ENCODE assay signal across 14 mouse cellular contexts in genomic region chrX:12014726-12015464, GRCm38 (mm10).
A peak's percentile ranks its signal among the peaks of the same experiment; 100 is the strongest.
DNase-seq lines count a peak whose midpoint lies in the region; ATAC-seq and TF ChIP-seq lines count a peak whose summit lies in the region.
"Had no signal": no experiment of that assay in that cellular context is flagged by ENCODE, and none has a peak within 500 bp of the region (broad histone marks: within the 10 kb centered on the region; RNA-seq: fewer than 3 reads in every experiment).

No protein-coding gene starts in this region.

- DNase-seq in liver, embryonic 11.5 days (ENCODE audit: low spot score) = no peak
- no peak for DNase-seq in liver
- peak; percentile 73 for DNase-seq in ZHBTc4 (ENCODE audit: low read depth, low spot score)
- DNase-seq in liver, embryonic 14.5 days (ENCODE audit: low read depth in 3 of 3, low spot score in 3 of 3) = no peak
- DNase-seq in thymus, adult 2 months = peak; percentile 37
- no peak for DNase-seq in midbrain, embryonic 14.5 days
- DNase-seq: heart, postnatal 36 days; layer of hippocampus, adult 9-11 months; lung, adult 2 months; right cerebral cortex, postnatal 14 days had no signal

- ATAC-seq in liver, embryonic 11.5 days (replicated peaks; ENCODE audit: low FRiP score) = no peak
- ATAC-seq in liver, embryonic 14.5 days (ENCODE audit: insufficient read depth) = no peak
- ATAC-seq in forebrain, embryonic 16.5 days = no peak
- no peak for ATAC-seq in midbrain, embryonic 14.5 days (ENCODE audit: low FRiP score, low TSS enrichment)
- ATAC-seq in hindbrain, embryonic 13.5 days (ENCODE audit: low FRiP score) = no peak
- ATAC-seq: forebrain, embryonic 13.5 days had no signal

- peak overlapping the region; percentile 31; the same call in 1 of the 2 replicates for H3K4me2 ChIP-seq in liver, embryonic 11.5 days
- peak overlapping the region; percentile 46 for H3K4me2 ChIP-seq in liver, embryonic 14.5 days (ENCODE audit: low read depth)
- no peak overlapping the region for H3K4me2 ChIP-seq in forebrain, embryonic 16.5 days (ENCODE audit: low read length)
- no peak overlapping the region for H3K4me2 ChIP-seq in midbrain, embryonic 14.5 days (ENCODE audit: low read length)
- H3K4me2 ChIP-seq in hindbrain, embryonic 13.5 days = no peak overlapping the region
- H3K4me2 ChIP-seq: forebrain, embryonic 13.5 days had no signal

- H3K27me3 ChIP-seq in liver, embryonic 11.5 days (replicated peaks; ENCODE audit: control insufficient read depth, insufficient read depth, low read length) = no peaks in the 10 kb centered on the region
- H3K27me3 ChIP-seq in liver, embryonic 14.5 days (ENCODE audit: control insufficient read depth, insufficient read depth, low read length) = no peaks in the 10 kb centered on the region
- H3K27me3 ChIP-seq in thymus, adult 2 months (ENCODE audit: control insufficient read depth, insufficient read depth, low read length) = no peaks in the 10 kb centered on the region
- H3K27me3 ChIP-seq in forebrain, embryonic 16.5 days (replicated peaks; ENCODE audit: control insufficient read depth, insufficient read depth, low read length) = no peaks in the 10 kb centered on the region
- H3K27me3 ChIP-seq in midbrain, embryonic 14.5 days (ENCODE audit: control insufficient read depth, insufficient read depth, low read length) = no peaks in the 10 kb centered on the region
- H3K27me3 ChIP-seq in hindbrain, embryonic 13.5 days = peaks cover 5% of the 10 kb centered on the region; the same call in 1 of the 2 replicates
- H3K27me3 ChIP-seq: forebrain, embryonic 13.5 days had no signal

- 46% methylated on average over 15 of the region's 15 CpGs for WGBS in liver, embryonic 11.5 days
- WGBS in liver, embryonic 14.5 days (ENCODE audit: insufficient replicate concordance) = 32% methylated on average over 15 of the region's 15 CpGs
- WGBS in thymus, adult 2 months = 27% methylated on average over 15 of the region's 15 CpGs
- WGBS in forebrain, embryonic 16.5 days = 46% methylated on average over 15 of the region's 15 CpGs
- 45% methylated on average over 15 of the region's 15 CpGs for WGBS in midbrain, embryonic 14.5 days
- 45% methylated on average over 15 of the region's 15 CpGs for WGBS in hindbrain, embryonic 13.5 days

- TF ChIP-seq POLR2A in thymus, adult 2 months (IDR thresholded peaks at IDR 0.05; ENCODE audit: control insufficient read depth, extremely low read depth, insufficient read depth, low read length, poor library complexity) = no peak

- H3K9ac ChIP-seq in liver, embryonic 11.5 days (ENCODE audit: low read depth, low read length) = no peak overlapping the region
- no peak overlapping the region for H3K9ac ChIP-seq in liver, embryonic 14.5 days (replicated peaks)
- no peak overlapping the region for H3K9ac ChIP-seq in forebrain, embryonic 16.5 days (replicated peaks; ENCODE audit: low read depth, low read length)
- H3K9ac ChIP-seq in midbrain, embryonic 14.5 days (replicated peaks; ENCODE audit: low read length) = no peak overlapping the region
- no peak overlapping the region for H3K9ac ChIP-seq in hindbrain, embryonic 13.5 days
- H3K9ac ChIP-seq: forebrain, embryonic 13.5 days had no signal

- H3K36me3 ChIP-seq in liver, embryonic 11.5 days (ENCODE audit: control insufficient read depth, insufficient read depth, low read length) = no peaks in the 10 kb centered on the region
- no peaks in the 10 kb centered on the region for H3K36me3 ChIP-seq in liver, embryonic 14.5 days (replicated peaks; ENCODE audit: control insufficient read depth, insufficient read depth, low read depth)
- H3K36me3 ChIP-seq in thymus, adult 2 months (ENCODE audit: control insufficient read depth, insufficient read depth, low read length) = no peaks in the 10 kb centered on the region
- H3K36me3 ChIP-seq in forebrain, embryonic 16.5 days (ENCODE audit: control insufficient read depth, insufficient read depth) = no peaks in the 10 kb centered on the region
- H3K36me3 ChIP-seq in midbrain, embryonic 14.5 days (ENCODE audit: control insufficient read depth, insufficient read depth, low read length) = no peaks in the 10 kb centered on the region
- H3K36me3 ChIP-seq in hindbrain, embryonic 13.5 days = no peaks in the 10 kb centered on the region

- TF ChIP-seq CTCF in liver, embryonic 14.5 days (IDR thresholded peaks at IDR 0.05; ENCODE audit: low read depth) = no peak
- TF ChIP-seq CTCF in thymus, adult 2 months (IDR thresholded peaks at IDR 0.05; ENCODE audit: borderline replicate concordance, control insufficient read depth, extremely low read depth, insufficient read depth, low read length, poor library complexity) = no peak

- no peak overlapping the region for H3K27ac ChIP-seq in liver, embryonic 11.5 days (ENCODE audit: low read depth, low read length)
- no peak overlapping the region for H3K27ac ChIP-seq in liver, embryonic 14.5 days
- peak overlapping the region; percentile 74 for H3K27ac ChIP-seq in thymus, adult 2 months (ENCODE audit: control insufficient read depth, insufficient read depth, low read length)
- H3K27ac ChIP-seq in forebrain, embryonic 16.5 days (ENCODE audit: low read length) = no peak overlapping the region
- H3K27ac ChIP-seq in midbrain, embryonic 14.5 days (replicated peaks; ENCODE audit: low read depth, low read length) = no peak overlapping the region
- no peak overlapping the region for H3K27ac ChIP-seq in hindbrain, embryonic 13.5 days
- H3K27ac ChIP-seq: forebrain, embryonic 13.5 days had no signal

- H3K4me3 ChIP-seq in liver, embryonic 11.5 days (ENCODE audit: low read depth, low read length) = no peak overlapping the region
- no peak overlapping the region for H3K4me3 ChIP-seq in liver, embryonic 14.5 days (ENCODE audit: insufficient read depth in 1 of 2, low read depth in 2 of 2, low read length in 2 of 2)
- peak overlapping the region; percentile 24; the same call in 1 of the 2 replicates for H3K4me3 ChIP-seq in thymus, adult 2 months (ENCODE audit: control insufficient read depth, insufficient read depth, low read length)
- no peak overlapping the region for H3K4me3 ChIP-seq in forebrain, embryonic 16.5 days (replicated peaks; ENCODE audit: low read length)
- no peak overlapping the region for H3K4me3 ChIP-seq in midbrain, embryonic 14.5 days (replicated peaks; ENCODE audit: low read depth, low read length)
- no peak overlapping the region for H3K4me3 ChIP-seq in hindbrain, embryonic 13.5 days
- H3K4me3 ChIP-seq: forebrain, embryonic 13.5 days; myocyte had no signal

- TF ChIP-seq EP300 in liver, embryonic 14.5 days (IDR thresholded peaks at IDR 0.05; ENCODE audit: low read depth) = no peak

- no peaks in the 10 kb centered on the region for H3K4me1 ChIP-seq in liver, embryonic 11.5 days (replicated peaks; ENCODE audit: control insufficient read depth, insufficient read depth, low read length)
- H3K4me1 ChIP-seq in liver, embryonic 14.5 days (replicated peaks; ENCODE audit: control insufficient read depth in 2 of 2, insufficient read depth in 2 of 2, low read length in 1 of 2) = peaks cover 0 to 2% of the 10 kb centered on the region in 2 experiments; a peak in 2 of 4 replicates
- peaks cover 11% of the 10 kb centered on the region for H3K4me1 ChIP-seq in thymus, adult 2 months (replicated peaks; ENCODE audit: control insufficient read depth, insufficient read depth, low read length)
- H3K4me1 ChIP-seq in forebrain, embryonic 16.5 days (replicated peaks; ENCODE audit: control insufficient read depth, insufficient read depth, low read length) = no peaks in the 10 kb centered on the region
- no peaks in the 10 kb centered on the region for H3K4me1 ChIP-seq in midbrain, embryonic 14.5 days (ENCODE audit: control insufficient read depth, insufficient read depth, low read length)
- no peaks in the 10 kb centered on the region for H3K4me1 ChIP-seq in hindbrain, embryonic 13.5 days (replicated peaks)
- H3K4me1 ChIP-seq: forebrain, embryonic 13.5 days had no signal

- no peaks in the 10 kb centered on the region for H3K9me3 ChIP-seq in liver, embryonic 11.5 days (ENCODE audit: control insufficient read depth, low read length)
- H3K9me3 ChIP-seq in liver, embryonic 14.5 days (ENCODE audit: control insufficient read depth, low read length) = no peaks in the 10 kb centered on the region
- H3K9me3 ChIP-seq in forebrain, embryonic 16.5 days (ENCODE audit: control insufficient read depth, low read length) = no peaks in the 10 kb centered on the region
- H3K9me3 ChIP-seq in midbrain, embryonic 14.5 days (ENCODE audit: control insufficient read depth, low read length) = no peaks in the 10 kb centered on the region
- H3K9me3 ChIP-seq in hindbrain, embryonic 13.5 days = no peaks in the 10 kb centered on the region
- H3K9me3 ChIP-seq: forebrain, embryonic 13.5 days had no signal

Comparison
In these comparisons a context has a peak if more than half of its experiments do, and no peak if none do; other contexts are left out.
1. DNase-seq: peak in ZHBTc4 (single experiment) and thymus, adult 2 months (single experiment); none in liver, embryonic 11.5 days (single experiment), liver (single experiment), liver, embryonic 14.5 days (0 of 3) and midbrain, embryonic 14.5 days (single experiment).
2. H3K4me2 ChIP-seq: peak in liver, embryonic 11.5 days (single experiment) and liver, embryonic 14.5 days (single experiment); none in forebrain, embryonic 16.5 days (single experiment), midbrain, embryonic 14.5 days (single experiment) and hindbrain, embryonic 13.5 days (single experiment).